Mouse (Mus musculus): ENCODE measurements around the gene Rpl13a. TPM values are rescaled to one million over a fixed set of nuclear protein-coding genes. Genes with fewer than 3 reads are reported as not detected.

Gene Rpl13a
- polyA plus RNA-seq, 1 experiment from 2014 or later, result 938 TPM

DNA sequence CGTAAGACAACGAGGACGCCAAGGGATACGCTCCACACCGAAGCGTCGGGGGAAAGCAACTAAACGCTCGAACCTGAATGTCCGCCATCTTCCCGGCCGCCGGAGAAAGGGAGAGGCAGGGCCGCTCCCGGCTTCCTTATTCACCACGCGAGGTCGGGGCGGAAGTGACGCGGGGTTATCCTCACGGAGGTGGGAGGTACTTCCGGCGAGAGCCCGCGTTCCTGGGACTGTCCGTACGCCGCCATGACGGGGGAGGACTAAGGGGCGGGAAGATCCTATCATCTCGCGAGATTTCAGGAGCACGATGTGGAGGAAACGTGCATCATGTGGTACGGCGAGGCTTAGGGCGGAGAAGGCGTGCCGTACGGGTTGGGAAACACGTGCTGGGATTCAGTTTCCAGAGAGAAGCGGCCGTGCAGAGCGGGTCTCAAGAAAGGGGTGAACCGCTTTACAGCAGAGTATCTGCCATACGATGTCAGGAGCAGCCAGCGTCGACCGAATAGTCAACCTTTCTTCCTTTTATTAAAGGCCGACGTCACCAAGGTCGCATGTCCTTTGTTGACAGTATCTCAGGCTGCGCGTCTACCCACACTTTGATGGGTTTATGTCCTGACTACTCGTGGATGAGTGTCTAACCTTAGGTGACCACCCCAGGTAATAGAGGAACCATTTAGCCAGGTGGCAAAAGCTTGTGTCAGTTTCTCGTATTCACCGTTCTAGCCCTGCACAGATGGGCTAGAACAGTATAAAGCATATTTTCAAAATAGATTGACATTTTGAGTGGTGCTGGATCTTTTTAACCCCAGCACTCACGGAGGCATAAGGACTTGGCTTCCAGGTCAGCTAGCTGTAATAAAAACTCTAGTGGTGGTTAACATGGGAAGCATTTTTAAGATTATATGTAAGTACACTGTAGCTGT lies 4.1 kb downstream of the Rpl13a start, which contains the start of gene Rps11:
TSS of gene Rps11 (minus strand) at position 216 of the 920 bp plus-strand sequence.
- no peak for TF ChIP-seq CTCF (IDR thresholded peaks at IDR 0.05; ENCODE audit: low read depth)
- peak; percentile 79 for TF ChIP-seq EP300 (IDR thresholded peaks at IDR 0.05; ENCODE audit: low read depth)
- Histone ChIP-seq H3K27me3 (ENCODE audit: insufficient read depth, low read length) (no peaks in the 10 kb centered on the region), H3K4me3 (ENCODE audit: low read depth, low read length) (peak within 1 kb of the TSS; percentile 78), H3K4me2 (ENCODE audit: low read depth, low read length) (peak within 1 kb of the TSS; percentile 89), H3K9me3 (ENCODE audit: low read length) (no peaks in the 10 kb centered on the region), H3K27ac (ENCODE audit: low read depth) (peak within 1 kb of the TSS; percentile 89), H3K9ac (replicated peaks) (peak within 1 kb of the TSS; percentile 93), H3K36me3 (replicated peaks; ENCODE audit: insufficient read depth, low read length) (peaks cover 56% of the 10 kb centered on the region), H3K4me1 (ENCODE audit: insufficient read depth) (peaks cover 55% of the 10 kb centered on the region)
- WGBS (ENCODE audit: insufficient replicate concordance), result under 1% methylated on average over 59 of the region's 59 CpGs
- ATAC-seq, result peak; percentile 78
- peak; percentile 99 for DNase-seq

- H3K4me3 ChIP-seq (ENCODE audit: low read depth, low read length), result peak overlapping the region; percentile 78
- no peak for ATAC-seq
- H3K27me3 ChIP-seq (ENCODE audit: insufficient read depth, low read length), result no peaks in the 10 kb centered on the region
- H3K9me3 ChIP-seq (ENCODE audit: low read length), result no peaks in the 10 kb centered on the region
- peak; percentile 72 for DNase-seq
- peak overlapping the region; percentile 89 for H3K27ac ChIP-seq (ENCODE audit: low read depth)
- peaks cover 50% of the 10 kb centered on the region for H3K4me1 ChIP-seq (ENCODE audit: insufficient read depth)
- 12% methylated on average over 12 of the region's 12 CpGs for WGBS (ENCODE audit: insufficient replicate concordance)
- H3K36me3 ChIP-seq (replicated peaks; ENCODE audit: insufficient read depth, low read length), result peaks cover 56% of the 10 kb centered on the region
- H3K4me2 ChIP-seq (ENCODE audit: low read depth, low read length), result peak overlapping the region; percentile 89
- TF ChIP-seq EP300 (IDR thresholded peaks at IDR 0.05; ENCODE audit: low read depth) (no peak), CTCF (IDR thresholded peaks at IDR 0.05; ENCODE audit: low read depth) (no peak)
- peak overlapping the region; percentile 93 for H3K9ac ChIP-seq (replicated peaks)
These were observed 5.4 kb downstream of the Rpl13a start for GRCm38 (mm10) chr7:45123186-45123570.

- WGBS (ENCODE audit: insufficient replicate concordance), result 70% methylated on average over 15 of the region's 15 CpGs
- Histone ChIP-seq H3K4me1 (ENCODE audit: insufficient read depth) (peaks cover 50% of the 10 kb centered on the region), H3K4me2 (ENCODE audit: low read depth, low read length) (peak overlapping the region; percentile 89), H3K9me3 (ENCODE audit: low read length) (no peaks in the 10 kb centered on the region), H3K27me3 (ENCODE audit: insufficient read depth, low read length) (no peaks in the 10 kb centered on the region), H3K27ac (ENCODE audit: low read depth) (peak overlapping the region; percentile 25; the same call in 1 of the 2 replicates), H3K9ac (replicated peaks) (peak overlapping the region; percentile 93), H3K4me3 (ENCODE audit: low read depth, low read length) (peak overlapping the region; percentile 78), H3K36me3 (replicated peaks; ENCODE audit: insufficient read depth, low read length) (peaks cover 56% of the 10 kb centered on the region)
- no peak for ATAC-seq
- TF ChIP-seq CTCF (IDR thresholded peaks at IDR 0.05; ENCODE audit: low read depth) (no peak), EP300 (IDR thresholded peaks at IDR 0.05; ENCODE audit: low read depth) (no peak)
- no peak for DNase-seq
These were observed 5.9 kb downstream of the Rpl13a start for GRCm38 (mm10) chr7:45122561-45123185.

- Histone ChIP-seq H3K27me3 (ENCODE audit: insufficient read depth, low read length) (no peaks in the 10 kb centered on the region), H3K9me3 (ENCODE audit: low read length) (no peaks in the 10 kb centered on the region), H3K4me1 (ENCODE audit: insufficient read depth) (peaks cover 45% of the 10 kb centered on the region), H3K4me2 (ENCODE audit: low read depth, low read length) (peak overlapping the region; percentile 27; the same call in 1 of the 2 replicates), H3K4me3 (ENCODE audit: low read depth, low read length) (no peak overlapping the region), H3K36me3 (replicated peaks; ENCODE audit: insufficient read depth, low read length) (peaks cover 53% of the 10 kb centered on the region), H3K9ac (replicated peaks) (peak overlapping the region; percentile 35; the same call in 1 of the 2 replicates), H3K27ac (ENCODE audit: low read depth) (no peak overlapping the region)
- DNase-seq, result no peak
- ATAC-seq, result no peak
- no peak for TF ChIP-seq CTCF (IDR thresholded peaks at IDR 0.05; ENCODE audit: low read depth)
- TF ChIP-seq EP300 (IDR thresholded peaks at IDR 0.05; ENCODE audit: low read depth), result no peak
These were observed 6.6 kb downstream of the Rpl13a start for GRCm38 (mm10) chr7:45121966-45122365.

- Histone ChIP-seq H3K4me2 (ENCODE audit: low read depth, low read length) (peak overlapping the region; percentile 27; the same call in 1 of the 2 replicates), H3K9ac (replicated peaks) (no peak overlapping the region; the same call in 1 of the 2 replicates), H3K4me1 (ENCODE audit: insufficient read depth) (peaks cover 39% of the 10 kb centered on the region), H3K4me3 (ENCODE audit: low read depth, low read length) (no peak overlapping the region), H3K27me3 (ENCODE audit: insufficient read depth, low read length) (no peaks in the 10 kb centered on the region), H3K36me3 (replicated peaks; ENCODE audit: insufficient read depth, low read length) (peaks cover 47% of the 10 kb centered on the region), H3K9me3 (ENCODE audit: low read length) (no peaks in the 10 kb centered on the region), H3K27ac (ENCODE audit: low read depth) (no peak overlapping the region)
- 40% methylated on average over 8 of the region's 8 CpGs for WGBS (ENCODE audit: insufficient replicate concordance)
- ATAC-seq (no peak), DNase-seq (peak; percentile 49)
- TF ChIP-seq CTCF (IDR thresholded peaks at IDR 0.05; ENCODE audit: low read depth) (no peak), EP300 (IDR thresholded peaks at IDR 0.05; ENCODE audit: low read depth) (no peak)
These were observed 7.2 kb downstream of the Rpl13a start for GRCm38 (mm10) chr7:45121404-45121803.
